Mouse (Mus musculus): ENCODE data around the gene Hap1. TPM values are rescaled to one million over a fixed set of nuclear protein-coding genes. Genes with fewer than 3 reads are reported as not detected.

The Hap1 gene
- 100 to 1,000 TPM in 1 of 2 experiments, 10 to 100 TPM in 1; 94.6 to 151 TPM for total RNA-seq (2021)
- long read RNA-seq, experiment 1, transcript Hap1-201 (11 exons, 2,120 nt), result major isoform, 7 of 43 reads
- long read RNA-seq, experiment 1, partial matches to known transcripts, result 9 of 43 reads
- long read RNA-seq, experiment 1, other reads (novel, unspliced or antisense), result 27 of 43 reads
- long read RNA-seq, experiment 2, transcript Hap1-201 (11 exons, 2,120 nt), result major isoform, 8 of 66 reads
- long read RNA-seq, experiment 2, partial matches to known transcripts, result 11 of 66 reads
- long read RNA-seq, experiment 2, other reads (novel, unspliced or antisense), result 47 of 66 reads

- intact Hi-C loops (cut with DNase I), result loop anchor here (5.0 kb wide), 1 partner anchor 116 kb away; the partner anchor contains the start of gene Klhl11
- DNase-seq (ENCODE audit: low spot score in 2 of 2), result peak; percentile 66 to 76
Observed at GRCm38 (mm10) chr11:100355972-100356818, at the start of gene Hap1. TSS of gene Hap1 (minus strand) at chr11:100356128.

DNA sequence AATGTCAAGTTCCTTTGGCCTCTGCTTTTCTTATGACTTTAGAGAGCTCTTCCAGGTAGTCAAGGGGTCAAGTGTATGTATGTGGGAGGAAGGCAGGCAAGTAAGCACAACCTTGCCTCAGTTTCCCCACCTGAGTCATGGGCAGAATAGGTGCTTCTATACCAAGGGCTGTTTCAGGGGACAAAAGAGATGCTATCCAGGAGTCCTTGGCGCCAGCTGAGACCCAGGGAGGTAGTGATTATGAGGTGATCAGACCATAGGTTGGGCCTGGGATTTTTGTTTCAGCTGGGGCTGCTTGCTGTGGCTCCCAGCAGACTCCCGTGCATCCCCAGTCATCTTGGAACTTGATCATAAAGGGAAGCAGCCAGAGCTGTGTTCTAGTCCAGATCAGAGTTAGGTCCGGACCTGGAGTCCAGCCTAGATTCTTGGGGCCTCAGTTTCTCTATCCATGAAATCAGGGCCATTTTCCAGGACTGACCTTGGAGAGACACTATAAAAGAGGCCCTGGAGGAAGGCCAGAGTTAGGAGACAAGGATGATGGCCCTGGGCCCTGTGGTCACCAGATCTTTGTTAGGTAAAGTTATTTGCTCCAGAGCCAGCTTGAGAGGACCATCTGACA is 48.6 kb upstream of the Hap1 start:
- DNase-seq (ENCODE audit: low spot score in 2 of 2), result no peak
- intact Hi-C loops (cut with DNase I), result no loop called here

GRCm38 (mm10) chr11:100403445-100404134 is 47.7 kb upstream of the Hap1 start:
- intact Hi-C loops (cut with DNase I), result no loop called here
- no peak for DNase-seq (ENCODE audit: low spot score in 2 of 2)

DNA sequence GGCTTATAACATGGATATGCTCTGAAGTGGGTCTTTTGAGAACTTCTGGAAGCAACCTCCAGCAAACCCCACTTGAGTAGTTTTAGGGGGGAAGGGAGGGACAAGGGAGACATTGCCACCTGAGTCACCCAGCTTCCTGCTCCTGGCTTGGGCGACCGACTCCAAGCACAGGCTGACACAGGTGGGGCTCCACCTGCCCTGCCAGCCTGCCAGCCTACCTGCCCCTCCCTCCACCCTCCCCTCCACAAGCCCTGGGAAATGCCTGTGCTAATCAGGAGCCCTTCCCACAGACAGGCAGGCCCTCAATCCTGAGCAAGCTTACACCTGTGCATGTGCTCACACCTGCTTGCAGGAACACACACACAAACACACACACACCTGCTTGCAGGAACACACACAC is 46.8 kb upstream of the Hap1 start:
- intact Hi-C loops (cut with DNase I), result no loop called here
- no peak for DNase-seq (ENCODE audit: low spot score in 2 of 2)

DNA sequence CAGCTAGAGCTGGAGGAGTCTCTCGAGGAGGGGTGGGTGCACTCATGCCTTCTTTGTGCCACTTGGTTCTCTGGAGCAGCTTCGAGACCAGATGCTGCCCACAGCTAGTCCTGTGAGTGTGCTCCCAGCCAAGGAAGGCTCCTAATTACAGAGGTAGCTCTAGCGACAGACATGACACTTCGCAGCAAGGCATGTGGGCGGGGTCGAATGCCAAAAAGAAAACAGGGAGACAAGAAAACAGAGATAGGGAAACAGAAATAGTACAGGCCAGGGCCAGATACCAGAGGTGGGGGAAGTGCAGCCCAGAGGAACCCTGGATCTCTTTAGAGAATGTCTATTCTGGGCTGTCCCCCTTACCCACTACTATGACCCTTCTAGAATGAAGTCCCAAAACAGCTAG is 46.3 kb upstream of the Hap1 start:
- intact Hi-C loops (cut with DNase I), result no loop called here

DNA sequence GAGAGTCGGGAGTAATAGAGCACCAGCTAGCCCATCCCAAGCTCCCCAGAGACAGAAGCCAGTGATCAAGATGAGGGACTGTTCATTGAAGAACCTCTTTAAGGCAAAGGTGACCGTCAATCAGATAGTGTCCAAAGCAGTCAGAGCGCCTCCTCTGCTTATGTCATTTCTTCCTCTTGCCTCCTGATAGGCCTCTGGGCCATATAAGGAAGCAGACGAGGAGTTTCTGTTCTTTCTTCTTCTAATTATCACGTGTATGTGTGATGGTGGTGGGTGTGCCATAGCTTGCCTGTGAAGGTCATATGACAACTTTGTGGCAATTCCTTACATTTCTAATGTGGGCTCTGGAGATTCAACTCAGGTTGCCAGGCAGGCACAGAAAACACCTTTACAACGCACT is 44.9 kb upstream of the Hap1 start:
- intact Hi-C loops (cut with DNase I), result no loop called here
- no peak for DNase-seq (ENCODE audit: low spot score in 2 of 2)

More for the DNA sequence above, 46.3 kb upstream of the Hap1 start:
- DNase-seq (ENCODE audit: low spot score in 2 of 2), result no peak

- intact Hi-C loops (cut with DNase I), result no loop called here
Observed at GRCm38 (mm10) chr11:100399727-100400538, 44.0 kb upstream of the Hap1 start.

DNA sequence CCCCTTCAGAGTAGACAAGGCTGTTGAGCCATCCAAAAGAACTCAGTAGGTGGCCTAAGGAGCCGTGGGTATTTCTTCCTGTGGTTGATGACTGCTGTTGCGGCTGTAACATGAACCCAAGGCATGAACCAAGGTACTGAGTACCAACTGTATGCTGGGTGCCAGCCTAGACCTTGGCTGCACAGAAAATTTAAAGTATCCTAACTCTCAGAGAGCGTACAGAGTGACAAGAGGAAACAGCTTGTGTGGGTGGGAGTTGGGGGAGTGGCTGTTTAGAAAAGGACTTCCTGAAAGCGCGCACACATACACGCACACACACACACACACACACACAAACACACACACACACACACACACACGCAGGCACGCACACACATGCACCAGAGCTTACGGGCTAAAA is 43.4 kb upstream of the Hap1 start:
- no peak for DNase-seq (ENCODE audit: low spot score in 2 of 2)
- intact Hi-C loops (cut with DNase I), result no loop called here

More at GRCm38 (mm10) chr11:100399727-100400538, 44.0 kb upstream of the Hap1 start:
- DNase-seq (ENCODE audit: low spot score in 2 of 2), result no peak

GRCm38 (mm10) chr11:100398517-100398916 is 42.6 kb upstream of the Hap1 start:
- intact Hi-C loops (cut with DNase I), result no loop called here
- no peak for DNase-seq (ENCODE audit: low spot score in 2 of 2)

DNA sequence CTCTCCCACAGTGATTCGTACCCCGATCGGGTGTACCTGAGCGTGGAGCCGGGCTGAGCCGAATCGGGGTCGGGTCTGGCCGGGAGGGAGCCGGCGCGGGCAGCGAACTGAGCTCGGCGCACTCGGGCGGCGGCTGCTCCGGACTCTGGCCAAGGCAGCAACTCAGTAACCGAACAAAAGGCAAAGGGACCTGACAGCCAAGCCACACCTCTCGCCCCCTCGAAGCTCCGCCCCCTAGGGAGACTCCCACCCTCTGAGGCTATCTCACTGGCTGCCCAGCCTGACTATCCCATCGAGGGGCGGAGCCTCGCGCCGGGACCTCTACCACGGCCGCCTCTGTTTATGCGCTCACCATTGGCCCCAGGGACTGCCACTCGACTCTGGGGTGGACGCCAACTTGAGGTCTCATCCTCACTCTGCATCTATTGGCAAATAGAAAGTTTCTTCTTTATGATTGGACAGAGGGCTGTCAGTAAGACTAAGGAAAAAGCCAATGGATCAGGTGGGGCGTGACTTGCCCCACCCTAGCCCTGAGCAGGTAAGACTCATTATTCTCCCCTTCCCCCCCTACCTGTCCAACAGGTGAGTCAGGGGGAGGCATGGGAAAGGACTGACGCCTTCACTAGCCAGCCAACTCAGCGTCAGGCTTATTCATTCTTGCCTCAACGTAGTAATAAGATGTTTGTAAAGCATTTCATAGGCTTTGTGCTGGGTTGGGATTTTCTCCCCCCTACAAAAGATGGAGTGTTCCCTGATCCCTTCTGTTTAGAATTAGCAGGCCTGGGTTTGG is 41.9 kb upstream of the Hap1 start, which contains the start of gene Jup:
TSS of gene Jup (minus strand) at position 164 of the 790 bp plus-strand sequence.
- DNase-seq (ENCODE audit: low spot score in 2 of 2), result peak; percentile 100
- intact Hi-C loops (cut with DNase I), result no loop called here

DNA sequence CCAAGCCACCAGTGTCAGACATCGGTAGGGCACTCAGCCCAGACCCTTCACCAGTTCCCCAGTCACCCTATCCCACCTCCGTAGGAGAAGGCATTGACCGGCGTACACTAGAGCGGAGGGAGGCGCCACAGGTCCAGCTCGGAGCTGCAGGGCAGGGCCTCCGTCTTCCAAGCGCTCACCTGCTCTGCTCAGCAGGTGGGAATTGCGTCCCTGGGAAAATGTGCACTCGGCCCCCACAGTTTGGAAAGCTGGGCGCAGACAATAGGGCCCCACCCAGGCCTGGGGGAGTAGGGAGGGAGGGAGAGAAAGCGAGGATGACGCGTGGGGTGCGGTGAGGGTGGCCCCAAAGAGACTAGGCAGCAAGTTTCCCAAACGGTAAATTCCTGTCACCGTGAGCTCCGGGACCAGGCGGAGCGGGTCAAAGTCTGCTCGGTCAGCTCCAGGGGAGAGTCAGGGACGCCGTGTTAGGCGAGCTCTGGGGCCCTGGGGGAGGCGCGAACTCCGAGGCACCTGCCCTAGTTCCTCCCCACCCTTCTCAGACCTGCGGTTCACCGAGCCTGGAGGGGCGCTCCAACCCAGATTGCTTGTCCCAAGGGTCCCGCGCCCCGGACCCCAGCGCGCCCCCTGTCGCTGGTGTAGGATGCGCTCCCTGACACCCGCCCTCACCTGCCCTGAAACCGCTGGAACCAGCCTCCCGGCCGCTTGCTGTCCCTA is 41.1 kb upstream of the Hap1 start:
- intact Hi-C loops (cut with DNase I), result no loop called here
- DNase-seq (ENCODE audit: low spot score in 2 of 2), result no peak

GRCm38 (mm10) chr11:100395861-100396631 is 40.1 kb upstream of the Hap1 start:
- intact Hi-C loops (cut with DNase I), result no loop called here
- DNase-seq (ENCODE audit: low spot score in 2 of 2), result no peak

DNA sequence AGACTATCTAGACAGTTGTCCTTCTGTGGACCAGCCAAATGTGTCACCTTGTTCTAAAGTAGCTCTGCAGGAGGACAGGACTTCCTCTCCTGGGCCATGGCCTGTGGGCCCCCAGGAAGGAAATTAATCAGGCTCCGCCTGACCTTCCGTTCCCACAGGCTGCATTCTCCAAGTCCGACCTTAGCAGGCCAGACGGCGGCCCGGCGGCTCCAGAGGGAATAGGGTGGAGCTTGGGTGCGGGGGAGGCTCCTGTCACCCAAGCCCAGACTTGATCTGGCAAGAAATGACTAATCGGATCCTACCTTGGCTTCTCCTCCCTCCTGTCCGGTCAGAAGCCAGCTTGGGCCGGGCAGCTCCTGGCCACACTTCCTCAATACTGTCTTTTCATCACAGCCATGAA is 39.3 kb upstream of the Hap1 start:
- DNase-seq (ENCODE audit: low spot score in 2 of 2), result no peak

DNA sequence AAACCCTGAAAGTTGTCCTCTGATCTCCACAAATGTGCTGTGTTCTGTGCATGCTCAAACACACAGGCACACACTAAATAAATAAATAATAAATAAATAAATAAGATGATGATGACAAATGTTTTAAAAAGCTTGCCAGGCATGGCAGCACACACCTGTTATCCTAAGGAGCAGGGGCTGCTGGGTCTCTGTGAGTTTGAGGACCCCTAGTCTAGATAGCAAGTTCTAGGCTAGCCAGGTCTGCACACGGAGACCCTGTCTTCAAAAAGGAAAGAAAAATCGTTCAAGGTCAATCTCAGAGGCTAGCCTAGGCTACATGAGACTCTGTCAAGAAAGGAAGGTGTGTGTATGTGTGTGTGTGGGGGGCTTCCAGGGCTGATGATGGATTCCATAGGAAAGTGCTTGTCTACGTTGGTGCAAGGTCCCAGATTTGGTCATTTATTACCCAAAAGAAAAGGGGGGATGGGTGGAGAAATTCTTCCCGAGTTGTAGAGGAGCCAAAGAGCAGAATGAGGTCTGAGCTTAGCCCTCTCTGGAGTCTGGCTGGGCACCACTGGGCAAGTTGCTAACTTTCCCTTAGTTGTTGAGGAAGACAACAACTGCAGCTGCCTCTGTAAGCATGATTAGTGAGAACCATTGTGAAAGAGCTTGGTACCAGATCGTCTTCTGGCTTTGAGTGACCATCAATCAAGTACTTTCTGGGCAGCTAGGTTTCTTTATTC is 38.6 kb upstream of the Hap1 start:
- no peak for DNase-seq (ENCODE audit: low spot score in 2 of 2)
- intact Hi-C loops (cut with DNase I), result no loop called here

More for the DNA sequence above, 39.3 kb upstream of the Hap1 start:
- intact Hi-C loops (cut with DNase I), result no loop called here

DNA sequence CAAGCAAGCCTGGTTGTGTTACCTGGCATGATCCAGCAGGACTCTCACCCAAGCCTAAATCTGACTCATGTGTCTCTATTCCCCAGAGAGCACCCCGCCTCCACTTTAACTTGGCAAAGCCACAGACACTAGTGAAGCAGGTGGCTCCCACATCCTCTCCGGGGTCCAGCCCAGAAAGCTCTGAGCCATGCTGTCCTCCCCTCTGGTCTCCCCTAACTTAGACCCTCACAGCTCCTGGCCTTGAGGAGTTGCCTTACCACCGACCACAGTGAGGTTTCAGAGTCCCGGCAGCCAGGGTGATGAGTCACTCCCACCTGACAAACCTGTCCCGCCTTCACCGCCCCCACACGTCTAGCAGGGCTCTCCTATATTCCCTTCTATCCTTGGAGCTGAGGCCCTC is 37.8 kb upstream of the Hap1 start:
- intact Hi-C loops (cut with DNase I), result no loop called here
- DNase-seq (ENCODE audit: low spot score in 2 of 2), result no peak

- DNase-seq (ENCODE audit: low spot score in 2 of 2), result no peak
- intact Hi-C loops (cut with DNase I), result no loop called here
Observed at GRCm38 (mm10) chr11:100392958-100393357, 37.0 kb upstream of the Hap1 start.
